Mouse (Mus musculus) A20 (cell line): ENCODE measurements at regions not wholly inside any gene's neighbourhood (a gene's known extent, or its start where the extent isn't known, plus 50 kb on each side); places are given as distances from the start of the nearest gene placed in this dataset.
"Not testable (repeated sequence)": the region's sequence is repeated elsewhere in the genome, so short reads cannot be mapped to it uniquely, and the experiment has no call there.

Experiments
- DNase-seq: peaks from one replicate; pipeline ENCODE4 v3.0.0-alpha.2; 2011; ENCODE audit warnings: low read depth, low spot score

GRCm38 (mm10) chrX:127484659-127485058 lies 90.6 kb downstream of the 4921511C20Rik start:
- DNase-seq: peak; percentile 28

- DNase-seq: peak; percentile 5
Measured at GRCm38 (mm10) chrX:127519114-127519513, 125.0 kb downstream of the 4921511C20Rik start.

GRCm38 (mm10) chrX:127524543-127524942 lies 130.4 kb downstream of the 4921511C20Rik start:
- DNase-seq: not testable (repeated sequence)

GRCm38 (mm10) chrX:127554001-127554400 lies 159.9 kb downstream of the 4921511C20Rik start:
- peak; percentile 24 for DNase-seq
